Mouse (Mus musculus): ENCODE results near the gene Eps8l2. TPM values are rescaled to one million over a fixed set of nuclear protein-coding genes. Genes with fewer than 3 reads are reported as not detected.

The Eps8l2 gene
- polyA plus RNA-seq, 1 experiment from 2014 or later, result 1.3 TPM

Other genes starting within 250 kb of the Eps8l2 start
- gene Sigirr, start 238.3 kb upstream of the Eps8l2 start, polyA plus RNA-seq (2016; fragmentation: Nextera tagmentation; extraction: Ambion mirVana), result 2.2 and 2.9 TPM in 2 replicates
- 0.09 and 0.30 TPM in 2 replicates for gene Ano9, start 221.1 kb upstream of the Eps8l2 start, polyA plus RNA-seq (2016; fragmentation: Nextera tagmentation; extraction: Ambion mirVana)
- gene Ptdss2, start 216.5 kb upstream of the Eps8l2 start, polyA plus RNA-seq (2016; fragmentation: Nextera tagmentation; extraction: Ambion mirVana), result 58.0 and 65.9 TPM in 2 replicates
- gene Rnh1, start 166.0 kb upstream of the Eps8l2 start, polyA plus RNA-seq (2016; fragmentation: Nextera tagmentation; extraction: Ambion mirVana), result 82.4 and 88.2 TPM in 2 replicates
- gene Hras, start 144.9 kb upstream of the Eps8l2 start, polyA plus RNA-seq (2016; fragmentation: Nextera tagmentation; extraction: Ambion mirVana), result 74.1 and 78.2 TPM in 2 replicates
- 2.5 and 3.5 TPM in 2 replicates for gene Lrrc56, start 144.7 kb upstream of the Eps8l2 start, polyA plus RNA-seq (2016; fragmentation: Nextera tagmentation; extraction: Ambion mirVana)
- gene Lmntd2, start 124.8 kb upstream of the Eps8l2 start, polyA plus RNA-seq (2016; fragmentation: Nextera tagmentation; extraction: Ambion mirVana), result 1.3 and 1.4 TPM in 2 replicates
- 12.9 and 16.2 TPM in 2 replicates for gene Rassf7, start 123.0 kb upstream of the Eps8l2 start, polyA plus RNA-seq (2016; fragmentation: Nextera tagmentation; extraction: Ambion mirVana)
- gene Phrf1, start 110.1 kb upstream of the Eps8l2 start, polyA plus RNA-seq (2016; fragmentation: Nextera tagmentation; extraction: Ambion mirVana), result 56.4 and 59.3 TPM in 2 replicates
- gene Irf7, start 72.4 kb upstream of the Eps8l2 start, polyA plus RNA-seq (2016; fragmentation: Nextera tagmentation; extraction: Ambion mirVana), result 1.1 and 1.7 TPM in 2 replicates
- not detected in 2 replicates for gene Cdhr5, start 62.1 kb upstream of the Eps8l2 start, polyA plus RNA-seq (2016; fragmentation: Nextera tagmentation; extraction: Ambion mirVana)
- gene Sct, start 59.7 kb upstream of the Eps8l2 start, polyA plus RNA-seq (2016; fragmentation: Nextera tagmentation; extraction: Ambion mirVana), result 0.64 TPM in 1 of 2 replicates, not detected in the other
- gene Drd4, start 46.9 kb upstream of the Eps8l2 start, polyA plus RNA-seq (2016; fragmentation: Nextera tagmentation; extraction: Ambion mirVana), result 0.06 and 0.15 TPM in 2 replicates
- 34.3 and 35.6 TPM in 2 replicates for gene Deaf1, start 11.2 kb upstream of the Eps8l2 start, polyA plus RNA-seq (2016; fragmentation: Nextera tagmentation; extraction: Ambion mirVana)
- gene Tmem80, start 11.1 kb upstream of the Eps8l2 start, polyA plus RNA-seq (2016; fragmentation: Nextera tagmentation; extraction: Ambion mirVana), result 37.4 and 40.1 TPM in 2 replicates
- gene Taldo1, start 53.3 kb downstream of the Eps8l2 start, polyA plus RNA-seq (2016; fragmentation: Nextera tagmentation; extraction: Ambion mirVana), result 276 and 284 TPM in 2 replicates
- gene Gatd1, start 75.3 kb downstream of the Eps8l2 start, polyA plus RNA-seq (2016; fragmentation: Nextera tagmentation; extraction: Ambion mirVana), result 25.5 and 26.7 TPM in 2 replicates
- gene Cend1, start 90.6 kb downstream of the Eps8l2 start, polyA plus RNA-seq (2016; fragmentation: Nextera tagmentation; extraction: Ambion mirVana), result 13.9 and 14.6 TPM in 2 replicates
- gene Slc25a22, start 99.0 kb downstream of the Eps8l2 start, polyA plus RNA-seq (2016; fragmentation: Nextera tagmentation; extraction: Ambion mirVana), result 19.3 and 20.7 TPM in 2 replicates
- 12.0 and 14.3 TPM in 2 replicates for gene Pidd1, start 105.1 kb downstream of the Eps8l2 start, polyA plus RNA-seq (2016; fragmentation: Nextera tagmentation; extraction: Ambion mirVana)
- 867 and 941 TPM in 2 replicates for gene Rplp2, start 108.5 kb downstream of the Eps8l2 start, polyA plus RNA-seq (2016; fragmentation: Nextera tagmentation; extraction: Ambion mirVana)
- gene Pnpla2, start 116.3 kb downstream of the Eps8l2 start, polyA plus RNA-seq (2016; fragmentation: Nextera tagmentation; extraction: Ambion mirVana), result 42.3 and 43.3 TPM in 2 replicates
- gene Cracr2b, start 122.2 kb downstream of the Eps8l2 start, polyA plus RNA-seq (2016; fragmentation: Nextera tagmentation; extraction: Ambion mirVana), result 16.6 and 17.5 TPM in 2 replicates
- gene Cd151, start 128.5 kb downstream of the Eps8l2 start, polyA plus RNA-seq (2016; fragmentation: Nextera tagmentation; extraction: Ambion mirVana), result 27.4 and 30.6 TPM in 2 replicates
- 60.7 and 64.7 TPM in 2 replicates for gene Polr2l, start 136.3 kb downstream of the Eps8l2 start, polyA plus RNA-seq (2016; fragmentation: Nextera tagmentation; extraction: Ambion mirVana)
- gene Tspan4, start 136.4 kb downstream of the Eps8l2 start, polyA plus RNA-seq (2016; fragmentation: Nextera tagmentation; extraction: Ambion mirVana), result 57.5 and 57.6 TPM in 2 replicates
- gene Chid1, start 201.0 kb downstream of the Eps8l2 start, polyA plus RNA-seq (2016; fragmentation: Nextera tagmentation; extraction: Ambion mirVana), result 35.9 and 38.6 TPM in 2 replicates
- gene Ap2a2, start 223.3 kb downstream of the Eps8l2 start, polyA plus RNA-seq (2016; fragmentation: Nextera tagmentation; extraction: Ambion mirVana), result 70.2 and 70.7 TPM in 2 replicates